Mouse (Mus musculus) spleen, embryonic (tissue): ENCODE data around the gene Olfr943.

Experiments
- CTCF ChIA-PET: fragments of 350-600 bp; sonication (Branson Sonifier 250); formaldehyde crosslinking; loops from one replicate; lab custom pipeline; 2022; lab: Charles Lee

The Olfr943 gene

DNA sequence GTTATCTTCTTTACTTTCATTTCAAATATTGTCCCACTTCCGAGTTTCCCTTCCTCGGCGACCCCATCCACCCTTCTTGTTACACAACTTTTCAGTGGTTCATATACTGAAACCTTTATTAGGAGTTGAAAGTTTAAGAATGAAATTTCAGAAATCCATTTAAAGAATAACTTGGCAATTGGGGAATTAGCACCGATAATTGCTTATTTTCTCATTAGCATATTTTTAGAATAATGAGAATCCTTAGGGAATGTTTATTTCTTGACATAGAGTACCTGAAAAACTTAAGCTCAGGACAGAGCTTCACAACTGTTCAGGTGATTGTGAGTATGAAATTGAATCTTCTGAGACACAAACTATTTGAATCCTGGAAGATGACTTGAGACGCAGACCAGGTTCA lies at the start of gene Olfr943:
TSS of gene Olfr943 (plus strand) at position 301 of the 400 bp plus-strand sequence.
- CTCF ChIA-PET = no interaction called here

GRCm38 (mm10) chr9:39127326-39127725 lies 38.8 kb upstream of the Olfr943 start:
- CTCF ChIA-PET = no interaction called here

- CTCF ChIA-PET = no interaction called here
Measured at GRCm38 (mm10) chr9:39127831-39128230, 38.3 kb upstream of the Olfr943 start, which contains the start of gene Olfr27. Gene Olfr27, plus strand, starts transcription at chr9:39128131.

DNA sequence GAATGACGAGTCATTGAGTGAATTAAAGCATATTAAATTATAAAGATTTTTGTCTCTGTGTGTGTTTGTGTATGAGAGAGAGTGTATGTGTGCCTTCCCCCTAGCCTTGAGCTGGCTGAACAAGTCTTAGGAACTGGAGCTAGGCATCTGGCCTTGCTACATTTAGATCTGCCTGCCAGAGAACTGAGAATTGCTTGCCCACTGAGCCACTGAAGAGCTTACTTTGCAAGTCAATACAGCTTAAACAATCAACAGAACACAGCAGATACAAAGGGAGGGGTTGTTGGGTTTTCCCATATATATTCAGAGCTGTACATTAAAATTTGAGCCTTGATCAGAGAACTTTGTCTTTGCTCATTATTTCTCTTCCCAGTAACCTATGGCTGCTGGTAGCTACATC lies 13.7 kb upstream of the Olfr943 start:
- CTCF ChIA-PET = no interaction called here

DNA sequence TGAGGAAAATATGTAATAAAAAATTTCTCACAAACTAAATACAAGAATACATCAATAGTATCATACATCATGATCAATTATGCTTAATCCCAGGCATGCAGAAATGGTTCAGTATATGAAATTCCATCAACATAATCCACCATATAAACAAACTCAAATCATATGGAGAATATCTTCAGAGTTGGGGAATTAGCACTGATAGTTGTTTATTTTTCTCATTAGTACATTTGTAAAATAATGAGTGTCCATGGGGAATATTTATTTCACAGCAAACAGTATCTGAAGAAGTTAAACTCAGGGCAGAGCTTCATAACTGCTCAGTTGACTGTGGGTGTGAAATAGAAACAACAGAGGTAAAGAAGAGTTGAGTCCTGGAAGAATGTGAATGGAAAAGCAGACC lies 35.5 kb downstream of the Olfr943 start, which contains the start of gene Olfr944:
TSS of gene Olfr944 (plus strand) at position 301 of the 400 bp plus-strand sequence.
- CTCF ChIA-PET = no interaction called here
